Mouse (Mus musculus) 3T3-L1 (cell line): ENCODE data around the gene Fga.

ENCODE experiments used
- DNase-seq: peaks from one replicate; pipeline ENCODE4 v3.0.0-alpha.2; 2015; ENCODE audit warnings: low read depth, low spot score

Gene Fga

DNA sequence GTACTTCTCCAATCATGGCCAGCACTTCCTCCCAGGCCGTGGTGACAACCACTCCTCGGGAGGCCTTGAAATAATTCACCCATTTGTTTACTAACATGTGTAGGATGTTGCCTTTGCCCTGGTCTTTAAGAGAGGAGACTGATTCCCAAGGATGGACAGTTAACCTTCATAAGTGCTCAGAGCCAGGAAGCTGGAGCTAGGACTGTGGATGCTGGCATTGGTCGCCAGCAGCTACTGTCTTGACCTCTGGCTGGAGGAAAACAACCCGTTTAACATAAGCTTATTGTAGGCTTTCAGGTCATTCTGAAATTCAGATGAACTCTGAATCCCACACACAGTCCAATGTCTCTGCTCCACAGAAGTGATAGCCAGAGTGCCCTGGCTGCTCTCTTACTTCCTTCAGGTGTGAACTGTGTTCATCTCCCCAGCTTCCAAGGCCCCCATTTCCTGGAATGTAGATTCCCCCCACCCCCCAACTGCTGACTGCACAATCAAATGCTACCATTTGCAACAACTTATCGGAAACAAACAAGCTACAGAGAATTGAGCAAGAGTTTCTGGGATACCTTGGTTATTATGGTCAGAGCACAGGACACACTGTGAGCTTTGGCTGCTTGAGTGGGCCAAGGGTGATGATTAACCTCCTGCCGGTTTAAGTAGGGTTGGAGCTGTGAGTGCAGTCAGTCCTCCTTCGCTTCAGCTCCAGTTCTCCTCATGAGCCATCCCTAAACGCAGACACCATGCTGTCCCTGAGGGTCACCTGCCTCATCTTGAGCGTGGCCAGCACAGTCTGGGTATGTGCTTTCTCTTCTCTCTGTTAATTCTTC lies at the start of gene Fga:
Gene Fga (plus strand): TSS at position 602 of the 827 bp plus-strand sequence.
- DNase-seq, result no peak

DNA sequence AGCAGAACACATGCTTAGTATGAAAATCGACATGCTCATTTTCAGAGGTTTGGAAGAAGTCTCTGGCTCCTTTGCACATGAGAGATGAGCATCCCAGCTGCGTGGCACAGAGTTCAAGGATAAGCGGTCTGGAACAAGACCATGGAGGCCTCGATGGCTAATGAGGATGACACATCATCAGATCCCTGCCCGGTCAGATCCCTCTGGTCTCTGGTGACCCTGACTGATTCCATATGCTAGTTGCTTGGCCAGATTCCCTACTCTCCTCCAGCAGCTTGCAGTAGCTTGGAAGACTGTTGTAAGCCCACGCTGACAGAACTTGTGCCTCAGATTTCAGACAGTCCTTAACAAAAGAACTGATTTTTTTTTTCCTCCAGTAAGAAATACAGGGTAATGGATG lies 45.1 kb upstream of the Fga start:
- no peak for DNase-seq

DNA sequence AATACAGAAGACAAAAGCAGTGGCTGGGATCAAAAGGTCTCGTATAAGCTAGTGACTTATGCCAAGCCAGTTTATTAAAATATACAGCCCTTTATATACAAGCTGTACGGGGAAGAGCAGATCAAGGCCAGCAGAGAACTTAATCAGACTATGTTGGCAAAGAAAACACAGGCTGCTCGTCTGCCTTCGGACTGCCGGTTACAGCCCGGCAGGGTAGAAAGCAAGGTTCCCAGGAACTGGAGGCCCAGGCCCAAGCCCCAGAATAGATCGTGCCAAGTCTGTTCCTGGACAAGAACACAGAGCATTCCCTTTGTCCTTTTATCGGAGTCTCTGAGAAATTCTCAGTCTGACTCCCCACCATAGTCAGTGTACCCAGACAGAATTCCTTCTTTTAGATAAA lies 44.0 kb upstream of the Fga start:
- no peak for DNase-seq

DNA sequence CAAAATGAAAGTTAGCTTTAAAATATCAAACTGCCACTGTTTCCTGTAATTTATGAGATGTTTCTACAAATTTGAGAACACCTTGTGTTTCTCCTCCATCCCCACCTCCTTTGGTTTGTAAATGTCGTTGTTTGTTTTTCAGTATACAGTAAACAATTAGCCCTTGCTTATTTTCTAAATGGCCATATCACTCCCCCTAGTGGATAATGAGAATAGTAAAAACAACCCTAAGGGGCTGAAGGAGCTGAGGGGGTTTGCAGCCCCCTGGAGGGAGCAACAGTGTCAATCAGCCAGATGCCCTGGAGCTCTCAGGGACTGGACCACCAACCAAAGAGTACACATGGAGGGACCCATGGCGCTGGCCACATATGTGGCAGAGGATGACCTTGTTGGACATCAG lies 41.0 kb upstream of the Fga start:
- DNase-seq, result no peak

DNA sequence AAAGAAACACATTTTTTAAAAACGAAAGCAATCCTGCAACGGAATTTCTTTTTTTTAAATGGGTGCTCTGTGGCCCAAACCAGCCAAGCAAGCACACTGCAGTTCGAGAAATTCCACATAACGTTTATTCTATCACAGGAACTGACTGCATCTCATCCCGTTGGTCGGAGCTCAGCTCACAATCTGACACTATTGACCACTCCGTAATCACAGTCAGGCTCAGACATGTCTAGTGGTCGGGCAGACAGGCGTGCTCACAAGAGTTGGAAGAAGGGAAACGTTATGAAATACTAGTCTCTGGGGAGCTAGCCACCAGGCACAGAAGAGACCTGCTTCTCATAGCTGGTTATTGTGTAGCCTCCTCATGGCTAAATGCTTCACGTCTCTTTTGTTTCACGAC lies 33.9 kb upstream of the Fga start:
- no peak for DNase-seq

DNA sequence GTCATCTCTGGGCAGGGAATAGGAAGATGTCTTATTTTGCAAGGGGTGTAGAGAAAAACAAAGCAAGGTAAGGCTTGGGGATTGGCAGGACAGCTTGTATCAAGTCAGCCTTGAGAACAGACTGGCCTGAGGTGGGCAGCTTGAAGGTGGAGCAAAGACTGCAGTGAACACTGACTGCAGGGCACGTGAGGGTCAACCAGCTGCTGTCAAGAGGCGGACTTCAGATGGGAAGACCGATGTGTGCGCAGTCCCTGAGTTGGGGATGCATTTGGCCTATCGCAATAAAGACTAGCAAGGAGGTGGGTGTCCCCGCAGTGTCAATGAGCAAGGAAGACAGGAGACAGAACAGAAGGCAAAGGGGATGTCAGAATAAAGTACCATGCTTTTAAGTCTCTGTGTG lies 32.9 kb upstream of the Fga start:
- no peak for DNase-seq

DNA sequence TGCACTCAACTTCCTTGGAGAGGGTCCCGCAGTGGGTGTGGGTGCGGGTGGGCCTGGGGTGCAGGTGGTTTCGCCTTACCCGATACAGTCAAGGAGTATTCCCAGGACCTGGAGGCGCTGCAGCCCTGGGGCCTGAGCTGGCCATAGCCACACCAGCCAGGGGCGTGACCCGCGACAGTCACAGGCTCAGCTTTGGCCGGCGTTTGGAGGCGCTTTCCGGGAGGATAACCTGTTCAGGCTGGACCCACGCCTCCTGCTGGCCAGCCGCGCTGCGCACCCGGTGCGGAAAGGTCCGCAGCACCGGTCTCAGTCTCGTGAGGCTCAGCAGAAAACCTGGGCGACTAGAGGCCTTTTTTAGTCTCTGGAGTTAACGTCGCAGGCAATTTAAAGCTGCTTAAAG lies 30.5 kb upstream of the Fga start:
- DNase-seq, result no peak

DNA sequence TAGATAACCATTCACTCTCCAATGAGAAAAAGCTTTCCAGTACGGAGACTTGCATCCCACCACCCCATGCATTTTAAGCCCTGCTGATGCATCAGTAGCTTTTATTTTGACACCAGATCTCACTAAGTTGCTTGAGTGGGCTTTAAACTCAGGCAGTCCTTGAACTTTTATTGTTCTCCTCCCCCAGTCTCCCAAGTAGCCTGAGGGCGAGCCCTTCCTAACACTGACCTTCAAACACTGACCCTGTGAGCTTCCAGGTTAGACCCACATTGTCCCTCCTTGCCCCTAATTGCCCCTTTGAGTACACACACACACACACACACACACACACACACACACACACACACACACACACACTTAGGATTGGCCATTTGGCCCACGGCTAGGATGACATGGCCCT lies 29.2 kb upstream of the Fga start:
- DNase-seq, result no peak

DNA sequence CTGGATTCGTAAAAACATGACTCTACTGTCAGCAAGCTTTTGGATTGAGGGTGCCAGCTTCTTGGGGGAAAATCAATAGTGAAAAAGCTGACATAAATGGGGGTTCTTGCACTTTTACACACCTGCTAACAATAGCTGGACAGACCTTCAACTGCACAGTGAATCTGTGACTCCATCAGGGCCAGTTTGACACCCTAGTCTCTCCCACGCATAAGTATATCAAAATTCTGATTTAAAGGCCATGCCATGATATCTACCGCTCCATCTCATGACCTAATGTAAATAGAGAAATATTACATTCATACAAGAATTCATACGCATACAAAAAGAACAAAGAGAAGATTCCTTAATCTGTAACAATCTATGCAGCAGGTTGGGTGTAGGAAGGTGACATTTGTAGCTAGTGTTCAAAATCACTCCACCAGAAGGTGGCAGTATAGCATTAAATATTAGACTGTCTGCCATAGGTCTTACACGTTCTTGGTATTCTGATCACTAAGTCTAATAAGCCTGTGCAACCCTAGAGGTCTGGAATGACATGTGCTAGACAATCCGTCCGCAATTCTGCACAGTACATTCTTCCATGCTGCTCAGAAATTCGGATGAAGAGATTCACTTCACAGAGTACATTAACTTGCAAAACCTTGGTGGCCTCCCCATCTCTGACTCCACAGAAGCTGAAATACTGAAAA lies 27.0 kb upstream of the Fga start:
- peak; percentile 88 for DNase-seq

DNA sequence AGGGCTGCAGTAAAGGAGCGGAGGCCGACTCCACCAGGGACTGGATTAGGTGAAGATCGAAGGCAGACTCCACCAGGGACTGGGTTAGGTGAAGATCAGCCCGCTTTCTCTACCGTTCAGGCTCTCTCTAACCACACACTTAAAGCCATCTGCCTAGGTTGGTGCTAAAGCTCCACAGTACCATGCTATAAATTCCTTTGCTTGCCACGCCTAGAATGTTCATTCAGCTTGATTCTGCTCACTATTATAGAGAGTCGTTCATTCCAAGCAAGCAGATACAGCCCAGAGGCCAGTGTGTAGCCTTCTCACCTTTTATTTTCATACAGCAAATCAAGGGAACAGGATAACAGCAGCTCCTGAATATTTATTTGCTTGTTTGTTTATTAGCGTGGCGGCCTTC lies 25.9 kb upstream of the Fga start:
- DNase-seq, result no peak

DNA sequence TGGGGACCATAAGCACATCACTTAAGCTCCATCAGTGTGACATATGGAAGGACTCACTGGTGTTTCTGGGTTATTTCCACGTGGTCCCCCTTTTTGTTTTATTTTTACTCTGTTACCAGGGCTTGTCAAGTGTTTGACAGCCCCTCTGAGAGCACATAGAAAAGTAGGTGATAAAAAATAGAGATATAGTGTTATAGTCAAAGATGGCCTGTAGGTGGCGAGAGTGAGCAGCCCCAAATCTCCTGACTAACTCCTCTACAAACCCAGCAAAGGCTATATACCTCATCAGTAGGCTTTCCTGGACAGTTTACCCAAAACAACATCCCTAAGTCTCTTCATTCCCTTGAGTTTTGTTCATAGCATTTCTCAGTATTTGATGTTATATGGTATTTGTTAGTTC lies 23.7 kb upstream of the Fga start:
- peak; percentile 73 for DNase-seq

DNA sequence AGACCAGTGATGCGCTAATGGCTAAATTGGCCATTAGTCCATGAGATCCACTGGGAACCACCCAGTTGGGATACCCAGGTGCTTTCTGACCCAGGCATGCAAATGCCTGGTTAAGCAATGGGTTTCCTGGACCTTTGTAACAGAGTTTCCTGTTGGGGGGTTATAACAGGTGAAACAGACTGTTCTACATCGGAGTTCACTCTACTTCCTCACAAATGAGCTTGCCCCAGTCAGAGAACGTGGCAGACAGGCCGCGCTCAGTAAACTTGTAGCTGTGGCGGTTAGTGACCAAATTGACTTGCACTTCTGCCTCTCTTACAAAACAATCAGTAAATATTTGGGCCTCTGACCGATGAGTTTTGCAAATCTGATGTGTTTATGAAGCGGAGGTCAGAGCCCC lies 22.8 kb upstream of the Fga start:
- no peak for DNase-seq

DNA sequence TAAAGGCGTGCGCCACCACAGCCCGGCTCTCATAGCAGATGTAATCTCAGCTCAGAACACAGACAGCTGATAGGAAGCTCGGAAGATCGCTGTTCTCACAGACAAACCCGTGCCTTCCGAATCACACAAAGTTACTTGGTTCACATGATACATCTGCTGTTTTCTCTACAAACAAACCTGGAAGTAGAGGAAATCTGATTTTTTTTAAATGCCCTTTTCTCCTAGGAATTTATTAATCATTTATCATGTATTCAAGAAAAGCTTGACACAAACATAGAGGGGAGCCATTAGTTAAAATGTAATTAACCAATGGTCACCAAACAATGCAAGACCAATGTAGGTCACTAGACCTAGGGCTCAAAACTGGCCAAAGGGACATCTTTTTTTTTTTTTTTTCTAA lies 21.1 kb upstream of the Fga start:
- DNase-seq, result no peak

DNA sequence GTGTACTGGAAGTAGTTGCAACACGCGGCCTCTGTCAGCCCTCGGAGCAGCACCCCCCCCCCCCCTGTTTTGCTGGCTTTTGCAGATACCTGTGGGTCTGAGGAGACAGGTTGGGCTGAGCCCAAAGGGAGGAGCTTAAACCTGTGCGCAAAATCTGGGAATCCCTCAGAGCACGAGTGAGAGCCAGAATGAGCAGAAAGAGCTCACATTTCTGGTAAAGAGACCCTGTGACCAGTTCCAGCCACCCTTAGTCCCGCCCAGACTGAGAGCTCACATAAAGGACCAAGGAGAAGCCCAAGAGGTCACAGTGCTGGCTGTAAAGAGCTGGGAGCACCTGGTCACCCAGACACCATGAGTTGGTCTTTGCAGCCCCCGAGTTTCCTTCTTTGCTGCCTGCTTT lies 18.3 kb upstream of the Fga start, which contains the start of gene Fgg:
Gene Fgg (plus strand): TSS at position 168 of the 400 bp plus-strand sequence.
- DNase-seq, result no peak

DNA sequence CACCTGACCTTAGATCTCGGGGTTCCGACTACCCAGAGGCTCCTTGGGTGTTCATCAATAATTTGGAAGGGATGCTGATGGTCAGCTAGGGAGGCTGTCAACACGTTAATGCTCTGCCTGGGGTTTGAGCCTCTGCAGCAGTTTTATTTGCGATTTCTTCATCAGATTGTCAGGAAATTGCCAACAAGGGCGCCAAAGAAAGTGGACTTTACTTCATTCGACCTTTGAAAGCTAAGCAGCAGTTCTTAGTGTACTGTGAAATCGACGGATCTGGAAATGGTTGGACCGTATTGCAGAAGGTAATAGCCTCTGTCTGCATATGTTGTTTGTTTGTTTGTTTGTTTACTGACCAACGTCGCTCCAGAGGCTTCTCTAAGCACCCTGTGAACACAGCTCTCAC lies 15.6 kb upstream of the Fga start:
- DNase-seq, result no peak

DNA sequence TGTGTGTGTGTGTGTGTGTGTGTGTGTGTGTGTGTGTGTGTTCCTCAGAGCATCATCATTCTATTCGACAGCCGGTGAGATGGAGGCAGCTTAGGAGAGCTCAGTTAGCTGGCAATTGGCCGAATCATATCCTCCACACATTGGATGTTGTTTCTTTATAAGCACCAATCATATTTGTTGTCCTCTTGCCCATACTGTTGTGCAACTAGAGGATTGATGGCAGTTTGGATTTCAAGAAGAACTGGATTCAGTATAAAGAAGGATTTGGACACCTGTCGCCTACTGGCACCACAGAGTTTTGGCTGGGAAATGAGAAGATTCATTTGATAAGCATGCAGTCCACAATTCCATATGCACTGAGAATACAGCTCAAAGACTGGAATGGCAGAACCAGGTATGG lies 14.7 kb upstream of the Fga start:
- DNase-seq, result no peak

DNA sequence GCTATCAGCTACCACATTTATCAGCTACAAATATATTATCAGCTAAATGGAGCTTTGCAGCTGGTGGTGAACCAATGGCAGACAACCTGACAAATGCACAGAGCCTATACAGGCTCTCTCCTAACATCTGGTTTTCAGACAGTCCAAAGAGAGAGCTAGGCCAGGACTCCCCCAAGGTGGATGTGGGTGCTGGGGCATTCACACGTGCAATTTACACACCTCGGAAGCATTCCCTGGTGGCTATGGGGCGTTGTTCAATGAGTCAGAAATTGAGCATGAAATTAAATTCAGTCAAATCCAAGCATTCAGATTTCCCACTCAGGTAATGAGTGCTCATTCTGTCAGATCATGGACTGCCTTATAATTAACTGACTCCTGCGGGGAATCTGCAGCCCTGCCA lies 14.3 kb upstream of the Fga start:
- no peak for DNase-seq

DNA sequence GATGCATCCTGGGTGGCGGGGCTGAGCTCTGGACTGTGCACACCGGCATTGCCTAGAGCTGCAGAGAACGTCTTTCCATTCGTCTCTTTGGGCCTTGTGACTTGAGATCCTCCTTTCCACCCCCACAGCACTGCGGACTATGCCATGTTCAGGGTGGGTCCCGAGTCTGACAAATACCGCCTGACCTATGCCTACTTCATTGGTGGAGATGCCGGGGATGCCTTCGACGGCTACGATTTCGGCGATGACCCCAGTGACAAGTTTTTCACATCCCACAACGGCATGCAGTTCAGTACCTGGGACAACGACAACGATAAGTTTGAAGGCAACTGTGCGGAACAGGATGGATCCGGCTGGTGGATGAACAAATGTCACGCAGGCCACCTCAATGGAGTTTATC lies 13.2 kb upstream of the Fga start:
- no peak for DNase-seq

DNA sequence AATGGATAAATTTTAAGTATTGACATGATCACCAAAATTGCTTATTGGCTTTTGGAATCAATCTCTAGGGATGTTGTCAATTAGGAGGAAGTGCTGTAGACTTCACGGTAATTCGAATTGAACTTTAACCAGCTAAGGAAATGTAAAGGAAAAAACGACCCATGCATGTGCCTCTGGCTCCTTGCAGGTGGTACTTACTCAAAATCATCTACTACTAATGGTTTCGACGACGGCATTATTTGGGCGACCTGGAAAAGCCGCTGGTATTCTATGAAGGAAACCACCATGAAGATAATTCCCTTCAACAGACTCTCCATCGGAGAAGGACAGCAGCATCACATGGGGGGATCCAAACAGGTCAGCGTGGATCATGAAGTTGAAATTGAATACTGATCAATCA lies 11.9 kb upstream of the Fga start:
- DNase-seq, result no peak

DNA sequence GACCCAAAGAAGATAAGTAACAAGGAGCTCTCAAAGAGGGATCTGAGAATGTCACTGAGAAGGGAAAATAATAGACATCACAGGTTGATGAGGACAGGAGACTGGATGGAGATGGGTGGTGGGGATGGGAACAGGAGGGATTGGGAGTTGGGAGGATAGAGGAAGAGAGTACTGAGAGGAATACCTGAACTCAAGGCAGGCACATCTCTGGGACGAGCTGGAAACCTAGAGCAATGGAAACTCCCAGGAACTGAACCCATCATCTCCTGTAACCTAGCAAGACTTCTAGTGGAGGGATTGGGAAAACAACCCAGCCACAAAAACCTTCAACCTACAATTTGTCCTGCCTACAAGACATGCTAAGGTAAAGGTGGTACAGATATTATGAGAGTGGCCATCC lies 9.6 kb upstream of the Fga start:
- DNase-seq, result no peak

DNA sequence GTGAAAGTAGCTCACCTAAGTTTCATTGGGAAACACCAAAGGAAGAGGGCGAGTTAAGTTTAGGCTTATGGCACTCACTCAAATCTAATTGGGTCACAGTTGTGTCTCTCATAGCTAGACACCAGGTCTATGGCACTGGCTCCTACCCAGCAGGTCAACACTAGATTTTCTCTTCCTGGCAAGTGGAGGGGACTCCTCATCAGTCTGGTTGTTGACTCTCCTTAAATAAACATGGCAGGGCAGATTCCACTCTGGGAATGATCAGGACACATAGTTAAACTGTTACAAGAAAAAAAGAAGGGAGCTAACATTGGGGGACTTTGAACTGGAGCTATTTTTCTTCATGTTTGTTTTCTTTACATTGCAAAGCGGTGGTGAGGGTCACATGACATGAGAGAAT lies 5.5 kb upstream of the Fga start:
- DNase-seq, result no peak

DNA sequence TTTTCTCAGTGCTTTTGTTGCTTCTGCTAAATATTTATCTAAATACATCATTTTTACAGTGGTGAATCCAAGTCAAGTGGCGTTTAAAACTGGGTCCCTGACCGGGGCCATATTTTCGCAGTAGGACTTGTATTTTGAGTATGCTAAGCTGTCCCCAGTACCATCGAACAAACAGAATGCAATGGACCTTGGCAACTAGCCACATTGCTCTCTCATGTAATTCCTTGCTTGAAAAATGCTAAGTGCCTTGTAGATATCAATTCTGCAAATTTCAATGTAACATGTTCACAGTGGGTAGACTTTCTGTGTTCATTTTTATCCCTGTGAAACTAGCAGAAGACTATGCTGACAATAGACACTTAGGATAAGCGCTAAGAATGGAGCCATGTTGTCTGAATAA lies 4.7 kb upstream of the Fga start:
- no peak for DNase-seq

DNA sequence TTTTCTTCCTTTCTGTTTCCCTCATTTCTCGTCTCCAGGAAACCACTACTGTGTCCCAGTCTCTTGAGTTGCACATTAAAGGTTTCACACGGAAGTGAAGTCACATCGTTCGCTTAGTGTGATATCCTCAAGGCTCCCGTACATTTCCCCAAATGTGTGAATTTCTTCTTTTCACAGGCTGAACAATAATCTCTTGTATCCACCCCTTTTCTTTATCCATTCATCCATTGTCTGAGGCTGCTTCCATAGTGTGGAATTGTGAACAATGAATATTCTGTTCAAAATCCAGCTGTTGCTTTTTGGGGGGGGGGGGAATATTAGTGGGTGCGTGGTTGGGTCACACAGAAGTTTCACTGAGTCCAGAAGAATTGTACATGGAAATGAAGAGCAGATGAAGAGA lies 840 bp upstream of the Fga start:
- no peak for DNase-seq
